In the genomic region with DNA sequence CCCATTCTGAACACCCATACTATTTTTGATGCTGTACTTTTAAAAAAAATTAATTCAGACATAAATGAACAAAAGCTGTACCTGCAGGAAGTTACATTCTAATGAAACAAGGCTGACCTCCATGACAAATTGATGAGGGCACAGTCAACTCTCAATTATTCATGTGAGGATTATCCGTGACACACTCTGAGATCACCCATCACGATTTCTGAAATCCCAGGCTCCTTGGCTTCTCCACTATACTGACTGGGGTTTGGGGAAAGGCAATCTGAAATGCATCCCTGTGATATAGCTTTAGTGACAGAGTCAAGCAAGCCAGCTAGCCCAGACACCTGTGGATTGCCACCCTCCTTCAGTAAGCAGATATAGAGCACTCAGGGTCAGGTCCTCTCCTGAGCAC, we compare ENCODE assay signal across 24 mouse cellular contexts.
DNase-seq lines count a peak whose midpoint lies in the region; ATAC-seq lines count a peak whose summit lies in the region.
"Had no signal": no experiment of that assay in that cellular context is flagged by ENCODE, and none has a peak within 500 bp of the region (broad histone marks: within the 10 kb centered on the region; RNA-seq: fewer than 3 reads in every experiment).

No protein-coding gene starts in this region.

- no peak overlapping the region for H3K4me3 ChIP-seq in hindbrain, embryonic 11.5 days (ENCODE audit: low read depth, low read length)
- no peak overlapping the region for H3K4me3 ChIP-seq in hindbrain, embryonic 14.5 days (replicated peaks; ENCODE audit: low read length)
- H3K4me3 ChIP-seq: embryonic facial prominence, embryonic 10.5 days; embryonic facial prominence, embryonic 12.5 days; forebrain, embryonic 13.5 days; forebrain, embryonic 15.5 days had no signal

- H3K4me1 ChIP-seq in hindbrain, embryonic 11.5 days (replicated peaks; ENCODE audit: control insufficient read depth, insufficient read depth, low read length), result no peaks in the 10 kb centered on the region
- no peaks in the 10 kb centered on the region for H3K4me1 ChIP-seq in hindbrain, embryonic 14.5 days (replicated peaks; ENCODE audit: control insufficient read depth, insufficient read depth, low read length)
- H3K4me1 ChIP-seq: embryonic facial prominence, embryonic 10.5 days; embryonic facial prominence, embryonic 12.5 days; forebrain, embryonic 15.5 days had no signal

- H3K4me2 ChIP-seq in hindbrain, embryonic 11.5 days (replicated peaks; ENCODE audit: low read depth, low read length), result no peak overlapping the region
- no peak overlapping the region for H3K4me2 ChIP-seq in hindbrain, embryonic 14.5 days (replicated peaks)
- H3K4me2 ChIP-seq: embryonic facial prominence, embryonic 12.5 days; forebrain, embryonic 13.5 days; forebrain, embryonic 15.5 days had no signal

- H3K27ac ChIP-seq in hindbrain, embryonic 11.5 days (ENCODE audit: low read depth, low read length), result no peak overlapping the region
- no peak overlapping the region for H3K27ac ChIP-seq in hindbrain, embryonic 14.5 days
- H3K27ac ChIP-seq: embryonic facial prominence, embryonic 10.5 days; embryonic facial prominence, embryonic 12.5 days; forebrain, embryonic 13.5 days; forebrain, embryonic 15.5 days had no signal

- 67% methylated on average over 2 of the region's 2 CpGs for WGBS in hindbrain, embryonic 11.5 days
- WGBS in hindbrain, embryonic 14.5 days, result 45% methylated on average over 2 of the region's 2 CpGs

- no peaks in the 10 kb centered on the region for H3K9me3 ChIP-seq in hindbrain, embryonic 11.5 days (ENCODE audit: control insufficient read depth, low read length)
- H3K9me3 ChIP-seq in hindbrain, embryonic 14.5 days (ENCODE audit: control insufficient read depth, low read length), result no peaks in the 10 kb centered on the region
- H3K9me3 ChIP-seq: embryonic facial prominence, embryonic 10.5 days; embryonic facial prominence, embryonic 12.5 days; forebrain, embryonic 13.5 days; forebrain, embryonic 15.5 days; G1E had no signal

- peak; percentile 60 for DNase-seq in adrenal gland, adult 2 months
- no peak for DNase-seq in adrenal gland, adult 8-10 months
- no peak for DNase-seq in hindbrain, embryonic 11.5 days (ENCODE audit: low spot score)
- no peak for DNase-seq in hindbrain, embryonic 14.5 days (ENCODE audit: low spot score)
- peak; percentile 42 for DNase-seq in retina, embryonic 14.5 days (ENCODE audit: low spot score)
- DNase-seq in retina, postnatal 1 day, result no peak
- DNase-seq: adrenal gland, postnatal 10 days; adrenal gland, postnatal 25 days; B cell, adult 2 months; cerebellum, adult 11-12 months; cerebellum, adult 2 months; cerebellum, adult 9-10 months; cerebellum, postnatal 10 days; cerebellum, postnatal 25 days; forebrain, postnatal 0 days had no signal

- no peaks in the 10 kb centered on the region for H3K36me3 ChIP-seq in hindbrain, embryonic 11.5 days (ENCODE audit: control insufficient read depth, insufficient read depth, low read length)
- no peaks in the 10 kb centered on the region for H3K36me3 ChIP-seq in hindbrain, embryonic 14.5 days (replicated peaks; ENCODE audit: control insufficient read depth, insufficient read depth)
- H3K36me3 ChIP-seq: embryonic facial prominence, embryonic 10.5 days; embryonic facial prominence, embryonic 12.5 days; forebrain, embryonic 15.5 days; G1E had no signal

- H3K9ac ChIP-seq in hindbrain, embryonic 11.5 days (ENCODE audit: low read depth, low read length), result no peak overlapping the region
- H3K9ac ChIP-seq in hindbrain, embryonic 14.5 days, result no peak overlapping the region
- H3K9ac ChIP-seq: embryonic facial prominence, embryonic 12.5 days; forebrain, embryonic 13.5 days; forebrain, embryonic 15.5 days; forebrain, postnatal 0 days had no signal

- H3K27me3 ChIP-seq in hindbrain, embryonic 11.5 days (ENCODE audit: control insufficient read depth, insufficient read depth, low read length), result no peaks in the 10 kb centered on the region
- no peaks in the 10 kb centered on the region for H3K27me3 ChIP-seq in hindbrain, embryonic 14.5 days (ENCODE audit: control insufficient read depth, insufficient read depth, low read length)
- H3K27me3 ChIP-seq: CH12.LX; embryonic facial prominence, embryonic 12.5 days; forebrain, embryonic 13.5 days; forebrain, embryonic 15.5 days; Patski had no signal

- 0 out of 2 replicates have a peak, but pooled peaks have one; percentile 40 for ATAC-seq in hindbrain, embryonic 11.5 days (ENCODE audit: low FRiP score)
- ATAC-seq in hindbrain, embryonic 14.5 days (ENCODE audit: low FRiP score), result no peak
- ATAC-seq: activated CD4-positive, CD25-positive, alpha-beta regulatory T cell, adult 4 months; CD4-positive, CD25-positive, alpha-beta regulatory T cell, adult 4 months; forebrain, embryonic 13.5 days; forebrain, embryonic 15.5 days; forebrain, postnatal 0 days; Patski had no signal

Comparison
In these comparisons a context has a peak if more than half of its experiments do, and no peak if none do; other contexts are left out.
1. DNase-seq: peak in adrenal gland, adult 2 months (single experiment) and retina, embryonic 14.5 days (single experiment); none in adrenal gland, adult 8-10 months (single experiment), hindbrain, embryonic 11.5 days (single experiment), hindbrain, embryonic 14.5 days (single experiment) and retina, postnatal 1 day (single experiment).